Mouse (Mus musculus) midbrain, postnatal 0 days (tissue): ENCODE measurements around the gene 2610021A01Rik. TPM values are rescaled to one million over a fixed set of nuclear protein-coding genes. Genes with fewer than 3 reads are reported as not detected.
"Not testable (repeated sequence)": the region's sequence is repeated elsewhere in the genome, so short reads cannot be mapped to it uniquely, and the experiment has no call there.

Source experiments
- ATAC-seq: fragments of 200-750 bp; cut with Nextera tagmentation; 2 replicates; pipeline ENCODE4 v1.8.0; 2017; ENCODE audit warnings: moderate number of reproducible peaks, mild to moderate bottlenecking, moderate TSS enrichment, moderate library complexity; ENCODE audit not compliant: low FRiP score
- DNase-seq: peaks from one replicate; pipeline ENCODE4 v3.0.0-alpha.2; 2015; ENCODE audit warnings: low spot score
- H3K27ac ChIP-seq: fragments of 300-500 bp; sonication (generic); 2 replicates; pipeline ENCODE4 v1.5.1; 2014; ENCODE audit warnings: low read depth, mild to moderate bottlenecking, low read length, mixed read lengths
- H3K27me3 ChIP-seq: fragments of 300-500 bp; sonication (generic); 2 replicates; pipeline ENCODE4 v1.6.1; 2014; ENCODE audit warnings: low read length, control low read depth, mixed read lengths; ENCODE audit not compliant: insufficient read depth
- H3K36me3 ChIP-seq: fragments of 300-500 bp; sonication (generic); 2 replicates; pipeline ENCODE4 v1.6.1; 2014; ENCODE audit warnings: low read length, control low read depth, mixed read lengths; ENCODE audit not compliant: insufficient read depth
- H3K4me1 ChIP-seq: fragments of 300-500 bp; sonication (generic); 2 replicates; pipeline ENCODE4 v1.6.1; 2014; ENCODE audit warnings: mild to moderate bottlenecking, control low read depth, antibody characterized with exemption, low read length, mixed read lengths; ENCODE audit not compliant: insufficient read depth
- H3K4me2 ChIP-seq: fragments of 300-500 bp; sonication (generic); 2 replicates; pipeline ENCODE4 v1.6.1; 2014; ENCODE audit warnings: low read depth, mild to moderate bottlenecking, low read length, mixed read lengths; ENCODE audit not compliant: poor library complexity, severe bottlenecking
- H3K4me3 ChIP-seq: fragments of 300-500 bp; sonication (generic); 2 replicates; pipeline ENCODE4 v1.5.1; 2014; ENCODE audit warnings: low read depth, mild to moderate bottlenecking, low read length, moderate library complexity
- H3K9ac ChIP-seq: fragments of 300-500 bp; sonication (generic); replicated peaks from 2 replicates; pipeline ENCODE4 v1.6.1; 2014; ENCODE audit warnings: mild to moderate bottlenecking, low read length, moderate library complexity, mixed read lengths; ENCODE audit not compliant: poor library complexity, severe bottlenecking
- H3K9me3 ChIP-seq: fragments of 300-500 bp; sonication (generic); 2 replicates; pipeline ENCODE4 v1.6.1; 2016; ENCODE audit warnings: low read length, control low read depth
- CTCF ChIP-seq: IDR thresholded peaks from 2 replicates; pipeline ENCODE4 v1.5.1; 2016; ENCODE audit warnings: antibody characterized with exemption, mild to moderate bottlenecking
- WGBS: fragments of 180-500 bp; shearing (Covaris S2); extraction: QIAGEN DNeasy Blood & Tissue Kit; methylation state at CpG from one replicate; pipeline ENCODE4 v1.1.7; 2014; 5-methylcytosine and 5-hydroxymethylcytosine counted together
- polyA plus RNA-seq: library from polyadenylated mRNA; unstranded; fragments of >200 nt; fragmentation: Nextera tagmentation; extraction: Ambion mirVana; gene quantifications from 2 replicates; pipeline ENCODE4 v1.2.1, GENCODE M21; 2015
- total RNA-seq: library from RNA; depleted of rRNA; stranded (reverse); fragments of >200 nt; gene quantifications from 2 replicates; pipeline ENCODE4 v1.2.3, GENCODE M21; 2014; rRNA removed

2610021A01Rik gene
- total RNA-seq, result 19.5 and 21.4 TPM in 2 replicates
- polyA plus RNA-seq, result 7.4 and 8.3 TPM in 2 replicates

DNA sequence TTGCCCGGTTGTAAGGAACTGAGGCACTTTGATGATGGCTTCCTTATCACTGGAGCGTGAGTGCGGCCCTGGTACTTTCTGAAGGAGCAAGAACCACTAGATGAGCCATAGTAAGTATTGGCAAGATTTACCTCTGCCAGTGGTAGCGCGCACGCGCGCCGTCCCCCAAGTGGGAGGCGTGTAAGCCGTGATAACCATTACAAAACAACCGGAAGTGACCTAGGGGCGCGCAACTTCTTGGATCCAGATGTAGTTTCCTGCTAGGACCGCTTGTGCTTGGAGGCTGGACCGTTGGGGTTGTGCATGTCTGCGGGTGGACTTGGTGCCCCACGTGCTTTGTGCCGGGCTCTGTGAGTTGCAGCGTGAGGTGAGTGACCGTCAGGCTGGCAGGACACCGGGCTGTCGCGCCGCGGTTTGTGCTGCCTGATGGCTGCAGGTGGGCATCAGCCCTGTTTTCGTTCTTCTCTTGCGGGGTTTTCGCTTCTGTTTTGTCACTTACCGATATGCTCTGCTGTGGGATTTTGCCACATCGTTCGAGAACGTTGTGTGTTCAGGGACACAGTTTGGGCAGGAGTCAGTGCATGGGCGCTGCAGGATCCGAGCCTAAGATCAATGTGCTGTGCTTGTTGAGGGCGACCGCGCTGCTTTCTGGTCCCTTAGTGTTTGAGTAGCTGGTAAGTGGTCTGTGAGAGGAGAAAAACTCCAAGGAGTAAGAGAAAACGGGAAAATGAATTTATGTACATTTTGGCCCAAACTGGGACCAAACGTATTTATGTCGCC lies at the start of gene 2610021A01Rik:
Gene 2610021A01Rik (plus strand): TSS at position 197 of the 780 bp plus-strand sequence.
- peak; percentile 98 for DNase-seq
- H3K4me2 ChIP-seq, result peak within 1 kb of the TSS; percentile 66
- peak; percentile 99 for ATAC-seq
- WGBS, result under 1% methylated on average over 41 of the region's 41 CpGs
- peak within 1 kb of the TSS; percentile 67 for H3K27ac ChIP-seq
- peaks cover 3% of the 10 kb centered on the region; the same call in 1 of the 2 replicates for H3K4me1 ChIP-seq
- TF ChIP-seq CTCF, result peak; percentile 27; the same call in 1 of the 2 replicates
- H3K27me3 ChIP-seq, result no peaks in the 10 kb centered on the region
- H3K9ac ChIP-seq, result peak within 1 kb of the TSS; percentile 67
- H3K36me3 ChIP-seq, result no peaks in the 10 kb centered on the region
- H3K9me3 ChIP-seq, result no peaks in the 10 kb centered on the region
- H3K4me3 ChIP-seq, result peak within 1 kb of the TSS; percentile 70

GRCm38 (mm10) chr7:41560681-41561080 lies 38.3 kb upstream of the 2610021A01Rik start:
- Histone ChIP-seq H3K27ac (no peak overlapping the region), H3K4me1 (no peaks in the 10 kb centered on the region), H3K9me3 (peaks cover 16% of the 10 kb centered on the region), H3K9ac (no peak overlapping the region), H3K4me2 (no peak overlapping the region), H3K36me3 (no peaks in the 10 kb centered on the region), H3K4me3 (no peak overlapping the region), H3K27me3 (no peaks in the 10 kb centered on the region)
- 85% methylated on average over 8 of the region's 8 CpGs for WGBS
- DNase-seq (no peak), ATAC-seq (no peak)
- no peak for TF ChIP-seq CTCF

DNA sequence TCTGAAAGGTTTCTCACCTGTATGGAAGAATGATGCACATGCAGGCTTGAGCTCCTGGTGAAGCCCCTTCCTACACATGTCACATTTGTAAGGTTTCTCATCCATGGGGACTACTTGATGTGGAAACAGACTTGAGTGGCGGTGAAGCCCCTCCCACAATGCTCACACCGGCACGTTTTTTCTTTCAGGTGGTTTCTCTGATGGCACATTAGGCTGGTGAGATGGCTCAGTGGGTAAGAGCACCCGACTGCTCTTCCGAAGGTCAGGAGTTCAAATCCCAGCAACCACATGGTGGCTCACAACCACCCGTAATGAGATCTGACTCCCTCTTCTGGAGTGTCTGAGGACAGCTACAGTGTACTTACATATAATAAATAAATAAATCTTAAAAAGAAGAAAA lies 25.5 kb upstream of the 2610021A01Rik start, which contains the start of gene Gm6871:
Gene Gm6871 (minus strand): TSS at position 101 of the 400 bp plus-strand sequence.
- DNase-seq, H3K4me3 ChIP-seq, ATAC-seq, H3K4me1 ChIP-seq, H3K27ac ChIP-seq, H3K9ac ChIP-seq, H3K36me3 ChIP-seq, H3K9me3 ChIP-seq, H3K27me3 ChIP-seq, H3K4me2 ChIP-seq: not testable (repeated sequence)
- WGBS, result 79% methylated on average over 5 of the region's 6 CpGs

DNA sequence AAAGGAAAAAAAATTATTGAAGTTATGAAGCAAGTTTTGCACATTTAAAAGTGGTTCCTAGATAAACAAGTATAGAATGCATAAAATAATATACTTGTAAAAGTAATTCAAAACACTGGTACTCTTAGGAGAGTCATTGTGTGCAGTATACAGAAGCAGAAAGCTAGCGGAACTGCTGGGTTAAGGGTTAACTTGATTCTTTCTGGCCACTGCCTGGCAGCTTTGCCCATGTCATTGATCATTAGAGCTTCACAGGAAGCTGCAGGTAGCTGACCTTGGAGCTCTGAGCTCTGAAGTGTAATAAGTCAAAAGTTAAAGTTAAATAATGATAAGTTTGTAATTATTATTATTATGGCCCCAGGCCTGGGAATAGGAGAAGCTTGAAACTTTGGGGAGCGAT lies 21.1 kb upstream of the 2610021A01Rik start:
- Histone ChIP-seq H3K27me3 (no peaks in the 10 kb centered on the region), H3K4me2 (no peak overlapping the region), H3K9me3 (no peaks in the 10 kb centered on the region), H3K9ac (no peak overlapping the region), H3K4me1 (no peaks in the 10 kb centered on the region), H3K27ac (no peak overlapping the region), H3K4me3 (no peak overlapping the region), H3K36me3 (no peaks in the 10 kb centered on the region)
- DNase-seq (no peak), ATAC-seq (no peak)
- WGBS, result 93% methylated on average over 2 of the region's 2 CpGs
- TF ChIP-seq CTCF, result no peak

DNA sequence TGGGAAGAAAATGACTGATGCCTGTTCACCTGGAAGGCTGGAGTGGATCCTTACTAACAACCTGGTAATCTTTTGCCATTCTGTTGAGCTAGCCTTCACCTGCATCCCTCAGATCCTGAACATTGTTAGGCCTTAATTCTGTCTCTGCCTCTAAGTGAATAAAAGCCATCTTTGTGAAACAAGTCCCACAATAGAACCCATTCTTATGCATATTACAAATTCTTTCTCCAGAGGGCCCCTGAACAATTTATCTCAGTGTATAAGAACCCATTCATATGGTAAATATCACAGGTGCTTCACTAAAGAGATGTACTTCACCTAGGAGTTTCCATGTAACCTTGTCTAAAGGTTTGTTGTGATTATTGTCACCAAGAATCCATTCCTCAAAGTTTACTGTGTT lies 17.0 kb upstream of the 2610021A01Rik start:
- no peak overlapping the region for H3K9ac ChIP-seq
- no peak overlapping the region for H3K4me3 ChIP-seq
- TF ChIP-seq CTCF, result no peak
- no peak overlapping the region for H3K4me2 ChIP-seq
- no peaks in the 10 kb centered on the region for H3K27me3 ChIP-seq
- H3K4me1 ChIP-seq, result no peaks in the 10 kb centered on the region
- no peaks in the 10 kb centered on the region for H3K36me3 ChIP-seq
- ATAC-seq (no peak), DNase-seq (no peak)
- H3K9me3 ChIP-seq, result 0 out of 2 replicates have a peak, but pooled peaks cover 3% of the 10 kb centered on the region
- no peak overlapping the region for H3K27ac ChIP-seq

DNA sequence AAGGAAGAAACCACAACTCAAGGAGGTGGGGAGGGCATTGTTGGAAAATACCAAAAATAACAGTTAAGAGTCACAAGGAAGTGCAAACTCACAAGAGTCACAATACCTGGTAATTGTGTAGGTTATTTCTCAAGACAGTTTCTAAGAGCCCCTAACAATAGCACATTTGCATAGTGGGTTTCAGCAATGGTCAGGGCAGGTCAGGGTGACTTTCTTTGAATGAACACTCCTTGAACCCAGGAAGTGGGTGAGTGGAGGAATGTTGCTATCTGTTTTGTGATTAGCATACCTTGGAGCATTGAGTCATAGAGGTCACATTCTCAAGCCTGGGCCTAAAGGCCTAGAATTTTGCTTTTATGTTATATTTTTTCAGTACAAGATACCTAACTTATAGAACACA lies 11.2 kb upstream of the 2610021A01Rik start:
- not testable (repeated sequence) for H3K27ac ChIP-seq, H3K9ac ChIP-seq, H3K4me2 ChIP-seq, H3K4me1 ChIP-seq, H3K9me3 ChIP-seq, H3K27me3 ChIP-seq, H3K4me3 ChIP-seq, DNase-seq, H3K36me3 ChIP-seq, ATAC-seq
